Mouse (Mus musculus): ENCODE data around the gene Rtf1. TPM values are rescaled to one million over a fixed set of nuclear protein-coding genes. Genes with fewer than 3 reads are reported as not detected.

The Rtf1 gene
- total RNA-seq, 2 experiments from 2014 or later, result 57.8 to 62.8 TPM

DNA sequence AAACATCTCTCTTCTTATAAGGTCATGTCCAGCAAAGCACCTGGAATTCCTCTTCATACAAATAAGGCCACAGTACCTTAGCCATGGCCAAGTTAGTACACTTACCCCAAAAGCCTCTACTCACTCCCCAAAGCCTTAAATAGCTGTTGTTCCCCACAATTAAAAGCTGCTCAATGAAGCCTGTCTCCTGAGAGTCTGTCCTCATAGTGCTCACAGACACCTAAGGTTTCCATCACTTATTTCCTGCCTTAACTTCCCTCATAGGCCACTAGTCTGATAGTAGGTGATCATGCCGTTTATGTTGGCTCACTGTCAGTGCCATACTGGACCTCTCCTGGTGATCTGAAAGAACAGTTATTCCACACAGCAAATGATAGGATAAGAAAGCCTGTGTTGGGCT, 87.4 kb downstream of the Rtf1 start:
- intact Hi-C loops (cut with DNase I), result no loop called here
- DNase-seq (ENCODE audit: low spot score in 2 of 2), result no peak

GRCm38 (mm10) chr2:119763924-119764323, 89.1 kb downstream of the Rtf1 start:
- intact Hi-C loops (cut with DNase I), result no loop called here
- no peak for DNase-seq (ENCODE audit: low spot score in 2 of 2)

DNA sequence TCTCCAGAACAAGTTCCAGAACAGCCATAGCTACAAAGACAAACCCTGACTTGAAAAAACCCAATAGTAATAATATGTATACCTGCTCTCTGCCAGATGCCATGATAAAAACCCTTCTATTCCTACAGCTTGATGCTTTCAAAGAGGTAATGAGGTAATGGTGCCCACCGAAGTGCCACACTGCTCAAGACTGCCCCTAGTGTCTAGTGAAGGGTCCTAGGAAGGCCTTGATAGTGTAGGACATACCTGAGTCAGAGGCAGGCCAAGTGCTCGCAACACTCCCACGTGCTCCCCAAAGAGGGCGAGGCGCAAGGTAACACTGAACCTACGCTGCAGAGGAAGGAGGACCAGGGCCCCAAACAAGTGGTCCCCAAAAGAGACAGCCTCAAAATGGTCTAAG, 92.4 kb downstream of the Rtf1 start:
- no peak for DNase-seq (ENCODE audit: low spot score in 2 of 2)
- intact Hi-C loops (cut with DNase I), result no loop called here

Other genes with a start within 250 kb of the Rtf1 start
- gene Ino80, start 197.4 kb upstream of the Rtf1 start, total RNA-seq (2021), result 10 to 100 TPM; 19.8 to 23.3 TPM
- under 1 TPM; 0.48 to 0.91 TPM for gene Exd1, start 127.4 kb upstream of the Rtf1 start, total RNA-seq (2021)
- 100 to 1,000 TPM; 168 to 175 TPM for gene Chp1, start 127.4 kb upstream of the Rtf1 start, total RNA-seq (2021)
- under 1 TPM; 0.39 to 0.62 TPM for gene Nusap1, start 56.8 kb upstream of the Rtf1 start, total RNA-seq (2021)
- 1 to 10 TPM; 1.6 to 1.7 TPM for gene Oip5, start 56.6 kb upstream of the Rtf1 start, total RNA-seq (2021)
- 10 to 100 TPM; 28.4 to 29.3 TPM for gene Ndufaf1, start 12.2 kb upstream of the Rtf1 start, total RNA-seq (2021)
- gene Itpka, start 67.3 kb downstream of the Rtf1 start, total RNA-seq (2021), result 100 to 1,000 TPM; 199 to 221 TPM
- gene Ltk, start 85.4 kb downstream of the Rtf1 start, total RNA-seq (2021), result 10 to 100 TPM; 18.8 to 23.4 TPM
- 10 to 100 TPM; 19.4 to 20.6 TPM for gene Rpap1, start 112.5 kb downstream of the Rtf1 start, total RNA-seq (2021)
- gene Tyro3, start 122.7 kb downstream of the Rtf1 start, total RNA-seq (2021), result 100 to 1,000 TPM; 191 to 198 TPM
- 10 to 100 TPM; 56.2 to 74.1 TPM for gene Mga, start 222.2 kb downstream of the Rtf1 start, total RNA-seq (2021)

Data from left cerebral cortex, postnatal 36 days (tissue).